Mouse (Mus musculus): ENCODE results near the gene Tcf12.

- TF ChIP-seq CTCF (IDR thresholded peaks at IDR 0.05; ENCODE audit: low read depth) (no peak), EP300 (IDR thresholded peaks at IDR 0.05; ENCODE audit: low read depth) (no peak)
Observed at GRCm38 (mm10) chr9:72099945-72100685, 11.6 kb downstream of the Tcf12 start.
